Mouse (Mus musculus) left cerebral cortex, postnatal 25 days (tissue): ENCODE measurements around the gene Brinp2. TPM values are rescaled to one million over a fixed set of nuclear protein-coding genes. Genes with fewer than 3 reads are reported as not detected.

Experiments
- DNase-seq, 2 experiments: peaks; one replicate each; pipeline ENCODE4 v3.0.0; 2022; ENCODE audit warnings: low spot score in 2 of 2, mixed read lengths in 1 of 2
- intact Hi-C: fragments of 180-260 bp; cut with DNase I; formaldehyde crosslinking; loops from one replicate; pipeline ENCODE4 v1.15.1; 2025
- total RNA-seq, 2 experiments: library from RNA; stranded (reverse); gene quantifications; 2 replicates each; pipeline ENCODE4 v1.2.3; 2021

Gene Brinp2
- total RNA-seq, 2 experiments from 2014 or later: 118 to 134 TPM

- intact Hi-C loops: no loop called here
- no peak for DNase-seq
Measured at GRCm38 (mm10) chr1:158241848-158242556, 114.1 kb downstream of the Brinp2 start.

- intact Hi-C loops: no loop called here
- no peak for DNase-seq
Measured at GRCm38 (mm10) chr1:158239841-158240240, 116.3 kb downstream of the Brinp2 start.

- DNase-seq: no peak
Measured at GRCm38 (mm10) chr1:158238722-158239121, 117.4 kb downstream of the Brinp2 start.

GRCm38 (mm10) chr1:158228687-158229224 is 127.4 kb downstream of the Brinp2 start:
- intact Hi-C loops: no loop called here
- DNase-seq: no peak

More at GRCm38 (mm10) chr1:158238722-158239121, 117.4 kb downstream of the Brinp2 start:
- intact Hi-C loops: no loop called here

GRCm38 (mm10) chr1:158227239-158227638 is 128.9 kb downstream of the Brinp2 start:
- DNase-seq: no peak
- intact Hi-C loops: no loop called here

GRCm38 (mm10) chr1:158226689-158227088 is 129.4 kb downstream of the Brinp2 start:
- intact Hi-C loops: no loop called here
- no peak for DNase-seq

GRCm38 (mm10) chr1:158221048-158221447 is 135.1 kb downstream of the Brinp2 start:
- no peak for DNase-seq
- intact Hi-C loops: no loop called here

- intact Hi-C loops: no loop called here
- no peak for DNase-seq
Measured at GRCm38 (mm10) chr1:158220148-158220547, 136.0 kb downstream of the Brinp2 start.

- no peak for DNase-seq
- intact Hi-C loops: loop anchor here (10.0 kb wide), 1 partner anchor 436 kb away; no protein-coding TSS in a partner anchor
Measured at GRCm38 (mm10) chr1:158218750-158219149, 137.4 kb downstream of the Brinp2 start.

- no peak for DNase-seq
- intact Hi-C loops: loop anchor here (10.0 kb wide), 1 partner anchor 437 kb away; no protein-coding TSS in a partner anchor
Measured at GRCm38 (mm10) chr1:158218294-158218693, 137.8 kb downstream of the Brinp2 start.

- intact Hi-C loops: loop anchor here (10.0 kb wide), 1 partner anchor 439 kb away; no protein-coding TSS in a partner anchor
Measured at GRCm38 (mm10) chr1:158215581-158215980, 140.5 kb downstream of the Brinp2 start.

GRCm38 (mm10) chr1:158214743-158215142 is 141.4 kb downstream of the Brinp2 start:
- DNase-seq: peak in 1 of 2 experiments; percentile 42
- intact Hi-C loops: loop anchor here (10.0 kb wide), 1 partner anchor 440 kb away; no protein-coding TSS in a partner anchor

More at GRCm38 (mm10) chr1:158215581-158215980, 140.5 kb downstream of the Brinp2 start:
- DNase-seq: no peak

- intact Hi-C loops: loop anchor here (10.0 kb wide), 1 partner anchor 441 kb away; no protein-coding TSS in a partner anchor
Measured at GRCm38 (mm10) chr1:158213736-158214135, 142.4 kb downstream of the Brinp2 start.

GRCm38 (mm10) chr1:158207620-158208019 is 148.5 kb downstream of the Brinp2 start:
- intact Hi-C loops: loop anchor here (10.0 kb wide), 1 partner anchor 653 kb away; no protein-coding TSS in a partner anchor
- no peak for DNase-seq

More at GRCm38 (mm10) chr1:158213736-158214135, 142.4 kb downstream of the Brinp2 start:
- DNase-seq: no peak

GRCm38 (mm10) chr1:158202932-158203331 is 153.2 kb downstream of the Brinp2 start:
- intact Hi-C loops: loop anchor here (10.0 kb wide), 1 partner anchor 648 kb away; no protein-coding TSS in a partner anchor
- no peak for DNase-seq

Other genes starting within 250 kb of the Brinp2 start
- 100 to 1,000 TPM; 187 to 191 TPM for gene Astn1, start 5.9 kb upstream of the Brinp2 start, total RNA-seq